Mouse (Mus musculus) ES-Bruce4 (cell line): Measurements from ENCODE around the gene Gramd4.

ENCODE experiments used
- CTCF ChIP-seq: IDR thresholded peaks from one replicate; pipeline ENCODE4 v1.8.1; 2011; ENCODE audit warnings: low read depth, low read length
- EP300 ChIP-seq: IDR thresholded peaks from 2 replicates; pipeline ENCODE4 v1.6.1; 2011; ENCODE audit warnings: low read depth, low read length; ENCODE audit not compliant: insufficient read depth
- POLR2A ChIP-seq: IDR thresholded peaks from one replicate; pipeline ENCODE4 v1.8.1; 2011; ENCODE audit warnings: low read length; ENCODE audit not compliant: insufficient read depth

DNA sequence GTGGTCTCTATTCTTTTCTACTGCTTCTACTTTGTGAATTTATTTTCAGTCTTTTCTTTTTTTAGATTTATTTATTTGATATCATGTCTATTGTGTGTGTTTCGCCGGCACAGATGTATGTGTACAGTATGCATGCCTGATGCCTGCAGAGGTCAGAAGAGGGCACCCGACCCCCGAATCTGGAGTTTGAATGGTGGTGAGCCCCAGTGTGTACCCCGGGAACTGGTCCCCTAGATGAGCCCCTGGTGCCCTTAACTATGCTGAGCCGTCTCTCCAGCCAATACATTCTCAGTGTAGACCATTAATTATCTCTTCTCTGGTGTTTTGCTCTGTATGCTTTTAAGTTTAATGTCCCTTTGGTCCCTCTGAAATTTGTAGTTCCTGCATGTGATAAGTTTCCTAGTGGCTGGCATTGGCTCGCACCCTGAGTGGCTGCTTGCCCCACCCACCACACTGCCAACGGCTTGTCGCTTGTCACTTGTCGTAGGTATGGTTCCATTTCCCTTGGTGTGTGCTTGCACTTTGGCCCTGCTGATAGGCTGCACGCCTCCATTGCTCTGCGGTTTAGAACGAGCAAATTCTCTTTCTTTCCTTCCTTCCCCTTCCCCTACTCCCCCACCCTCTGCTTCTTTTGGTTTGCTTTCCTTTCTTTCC, 31.7 kb downstream of the Gramd4 start:
- no peak for TF ChIP-seq CTCF
- TF ChIP-seq POLR2A = no peak
- TF ChIP-seq EP300 = no peak
